ENCODE assay signal across 19 mouse cellular contexts in the genomic region with DNA sequence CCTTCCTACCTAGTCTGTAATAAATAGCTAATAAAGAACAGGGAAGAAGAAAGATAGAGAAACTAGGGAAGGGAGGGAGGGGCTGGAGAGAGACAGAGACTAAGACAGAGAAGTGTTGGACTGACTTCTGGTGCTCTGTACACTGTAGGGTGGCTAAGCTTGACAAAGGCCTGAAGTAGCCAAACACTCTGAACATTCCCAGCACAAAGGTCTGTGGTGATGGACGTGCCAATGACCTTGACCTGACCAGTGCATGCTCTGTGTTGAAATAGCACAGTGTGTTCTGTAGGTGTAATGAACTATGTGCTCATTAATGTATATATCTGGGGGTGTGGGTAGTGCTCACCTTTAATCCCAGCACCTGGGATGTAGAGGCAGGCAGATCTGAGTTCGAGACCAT.
"Had no signal": no experiment of that assay in that cellular context is flagged by ENCODE, and none has a peak within 500 bp of the region (broad histone marks: within the 10 kb centered on the region; RNA-seq: fewer than 3 reads in every experiment).

No protein-coding gene starts in this region.

- H3K4me1 ChIP-seq: midbrain, embryonic 12.5 days; neural tube, embryonic 13.5 days; neural tube, embryonic 15.5 days had no signal

- ATAC-seq: midbrain, embryonic 16.5 days had no signal

- H3K9me3 ChIP-seq: midbrain, embryonic 10.5 days; midbrain, embryonic 12.5 days; neural tube, embryonic 13.5 days; neural tube, embryonic 15.5 days had no signal

- H3K4me3 ChIP-seq: midbrain, embryonic 10.5 days; midbrain, embryonic 12.5 days; myocyte; neural tube, embryonic 13.5 days; neural tube, embryonic 15.5 days had no signal

- DNase-seq: lung, adult 18-20 months; lung, embryonic 14.5 days; lung, postnatal 10 days; lung, postnatal 4 days; midbrain, embryonic 14.5 days; retina, postnatal 1 day; right cerebral cortex, adult 18-20 months; right cerebral cortex, postnatal 25 days; right cerebral cortex, postnatal 4 days; spleen, adult 18-20 months; thymus, adult 18-20 months; thymus, postnatal 14 days; thymus, postnatal 36 days had no signal

- H3K36me3 ChIP-seq: midbrain, embryonic 10.5 days; midbrain, embryonic 12.5 days; neural tube, embryonic 13.5 days; neural tube, embryonic 15.5 days had no signal

- H3K4me2 ChIP-seq: lung, embryonic 14.5 days; midbrain, embryonic 12.5 days; neural tube, embryonic 13.5 days; neural tube, embryonic 15.5 days had no signal

- H3K27me3 ChIP-seq: midbrain, embryonic 12.5 days; neural tube, embryonic 13.5 days; neural tube, embryonic 15.5 days had no signal

- H3K9ac ChIP-seq: lung, embryonic 14.5 days; midbrain, embryonic 12.5 days; neural tube, embryonic 13.5 days; neural tube, embryonic 15.5 days had no signal

- H3K27ac ChIP-seq: midbrain, embryonic 10.5 days; midbrain, embryonic 12.5 days; neural tube, embryonic 13.5 days; neural tube, embryonic 15.5 days had no signal
